ENCODE assay signal across 31 mouse cellular contexts in the genomic region with DNA sequence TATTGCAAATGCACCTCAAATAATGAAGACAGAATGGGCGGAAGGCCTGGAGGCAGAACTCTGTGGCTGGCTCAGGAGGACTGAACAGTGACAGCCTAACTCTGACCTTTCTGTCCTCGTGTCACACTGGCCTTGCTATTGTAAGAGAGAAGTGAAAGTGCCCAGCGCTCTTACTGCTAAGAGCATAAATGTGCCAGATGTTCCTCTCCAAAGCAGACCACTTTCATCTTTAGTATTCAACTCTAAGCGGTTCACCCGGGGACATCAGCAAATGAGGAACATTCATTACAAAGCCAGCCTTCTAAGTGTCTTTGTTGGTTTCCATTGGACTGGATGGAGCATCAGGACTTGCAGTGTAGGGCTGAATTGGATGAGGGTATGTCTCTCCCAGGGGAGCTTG. TPM values are rescaled to one million over a fixed set of nuclear protein-coding genes. Genes with fewer than 3 reads are reported as not detected.
DNase-seq lines count a peak whose midpoint lies in the region; ATAC-seq lines count a peak whose summit lies in the region.
"Had no signal": no experiment of that assay in that cellular context is flagged by ENCODE, and none has a peak within 500 bp of the region (broad histone marks: within the 10 kb centered on the region; RNA-seq: fewer than 3 reads in every experiment).

No protein-coding gene starts in this region.

- no peak for ATAC-seq in neural tube, embryonic 15.5 days (ENCODE audit: low FRiP score)
- peak; percentile 95 for ATAC-seq in megakaryocyte, adult 5-6 weeks (ENCODE audit: poor library complexity, severe bottlenecking)
- ATAC-seq: forebrain, embryonic 15.5 days had no signal

- no peaks in the 10 kb centered on the region for H3K36me3 ChIP-seq in neural tube, embryonic 15.5 days
- no peaks in the 10 kb centered on the region for H3K36me3 ChIP-seq in splenic B cell, adult 2 months (ENCODE audit: control insufficient read depth, insufficient read depth, low read length, poor library complexity, severe bottlenecking)
- H3K36me3 ChIP-seq: embryonic facial prominence, embryonic 10.5 days; forebrain, embryonic 15.5 days; heart, embryonic 12.5 days; limb, embryonic 13.5 days; liver, embryonic 15.5 days had no signal

- no peak overlapping the region for H3K27ac ChIP-seq in neural tube, embryonic 15.5 days (replicated peaks)
- H3K27ac ChIP-seq: embryonic facial prominence, embryonic 10.5 days; forebrain, embryonic 15.5 days; limb, embryonic 13.5 days; liver, embryonic 15.5 days; macrophage had no signal

- peak; percentile 12 for DNase-seq in embryo, embryonic 10 days (ENCODE audit: low spot score)
- DNase-seq in embryo, embryonic 9.5 days (ENCODE audit: extremely low spot score): no peak
- DNase-seq in neural tube, embryonic 10.5 days (ENCODE audit: extremely low spot score, low spot score): peak; percentile 10
- DNase-seq in splenic B cell, adult 2 months (ENCODE audit: low read depth, low spot score): peak; percentile 57
- no peak for DNase-seq in right cerebral cortex, postnatal 36 days (ENCODE audit: low spot score in 2 of 2)
- no peak for DNase-seq in gastrocnemius, adult 8-10 months (ENCODE audit: low spot score in 2 of 2)
- DNase-seq: adrenal gland, postnatal 25 days; cerebellum, adult 11 months; cerebellum, adult 9-11 months; gastrocnemius, postnatal 14 days; heart, postnatal 10 days; kidney, adult 18-20 months; kidney, postnatal 4 days; layer of hippocampus, adult 9-11 months; retina, postnatal 1 day; right cerebral cortex, postnatal 4 days; thymus, postnatal 14 days had no signal

- H3K9me3 ChIP-seq in neural tube, embryonic 15.5 days (replicated peaks): no peaks in the 10 kb centered on the region
- H3K9me3 ChIP-seq: embryonic facial prominence, embryonic 10.5 days; forebrain, embryonic 15.5 days; limb, embryonic 13.5 days; liver, embryonic 15.5 days had no signal

- H3K4me3 ChIP-seq in neural tube, embryonic 15.5 days (replicated peaks): no peak overlapping the region
- H3K4me3 ChIP-seq: embryonic facial prominence, embryonic 10.5 days; forebrain, embryonic 15.5 days; heart, embryonic 12.5 days; limb, embryonic 13.5 days; liver, embryonic 15.5 days had no signal

- H3K4me1 ChIP-seq in neural tube, embryonic 15.5 days: no peaks in the 10 kb centered on the region
- H3K4me1 ChIP-seq: forebrain, embryonic 15.5 days; heart, embryonic 12.5 days; limb, embryonic 13.5 days; liver, embryonic 15.5 days had no signal

- 42% methylated on average over 5 of the region's 5 CpGs for WGBS in neural tube, embryonic 15.5 days

- no peak overlapping the region for H3K9ac ChIP-seq in neural tube, embryonic 15.5 days (replicated peaks)
- H3K9ac ChIP-seq: forebrain, embryonic 15.5 days; heart, embryonic 12.5 days; limb, embryonic 13.5 days; liver, embryonic 15.5 days had no signal

- no peak overlapping the region for H3K4me2 ChIP-seq in neural tube, embryonic 15.5 days
- H3K4me2 ChIP-seq: forebrain, embryonic 15.5 days; heart, embryonic 12.5 days; limb, embryonic 13.5 days; liver, embryonic 15.5 days; midbrain, embryonic 11.5 days had no signal

- H3K27me3 ChIP-seq in neural tube, embryonic 15.5 days (replicated peaks): no peaks in the 10 kb centered on the region
- H3K27me3 ChIP-seq in splenic B cell, adult 2 months (ENCODE audit: control insufficient read depth, insufficient read depth, low read length, poor library complexity, severe bottlenecking): 0 out of 2 replicates have a peak, but pooled peaks cover 2% of the 10 kb centered on the region
- H3K27me3 ChIP-seq: forebrain, embryonic 15.5 days; heart, embryonic 12.5 days; limb, embryonic 13.5 days; liver, embryonic 15.5 days had no signal

RNA-seq across cellular contexts. Expression of a gene that starts 39.6 kb away (rescaled TPM):
- polyA plus RNA-seq in neural tube, embryonic 15.5 days (2015; fragmentation: Nextera tagmentation; extraction: Ambion mirVana): 0.18 and 0.24 TPM in 2 replicates
- not detected in 2 replicates for total RNA-seq in megakaryocyte, adult 5-6 weeks (2015)
- 0.04 TPM in 1 of 2 replicates, not detected in the other for total RNA-seq in megakaryocyte, adult 5-6 weeks (2017)
- not detected for total RNA-seq in gastrocnemius, adult 8-10 months (2022)
- total RNA-seq: adrenal gland, postnatal 25 days; gastrocnemius, postnatal 14 days; heart, postnatal 10 days; left cerebral cortex, adult 18-20 months; left cerebral cortex, postnatal 25 days; midbrain, postnatal 0 days had no signal
- polyA plus RNA-seq: embryonic facial prominence, embryonic 10.5 days; forebrain, embryonic 15.5 days; heart, embryonic 12.5 days; hindbrain, embryonic 11.5 days; limb, embryonic 13.5 days; liver, embryonic 15.5 days; lung, embryonic 16.5 days; macrophage; midbrain, embryonic 11.5 days had no signal

Comparison
In these comparisons a context has a peak if more than half of its experiments do, and no peak if none do; other contexts are left out.
1. DNase-seq: peak in embryo, embryonic 10 days (single experiment), neural tube, embryonic 10.5 days (single experiment) and splenic B cell, adult 2 months (single experiment); none in embryo, embryonic 9.5 days (single experiment), right cerebral cortex, postnatal 36 days (0 of 2) and gastrocnemius, adult 8-10 months (0 of 2).